Mouse (Mus musculus) cerebellum, adult (tissue): ENCODE data around the gene Ctsc.
"Not testable (repeated sequence)": the region's sequence is repeated elsewhere in the genome, so short reads cannot be mapped to it uniquely, and the experiment has no call there.

Experiments used
- ATAC-seq: cut with Nextera tagmentation; 2 replicates; pipeline ENCODE4 v1.9.2; 2017; ENCODE audit warnings: mild to moderate bottlenecking, moderate library complexity, mixed read lengths; ENCODE audit not compliant: insufficient number of reproducible peaks, low FRiP score, low TSS enrichment

Ctsc gene

DNA sequence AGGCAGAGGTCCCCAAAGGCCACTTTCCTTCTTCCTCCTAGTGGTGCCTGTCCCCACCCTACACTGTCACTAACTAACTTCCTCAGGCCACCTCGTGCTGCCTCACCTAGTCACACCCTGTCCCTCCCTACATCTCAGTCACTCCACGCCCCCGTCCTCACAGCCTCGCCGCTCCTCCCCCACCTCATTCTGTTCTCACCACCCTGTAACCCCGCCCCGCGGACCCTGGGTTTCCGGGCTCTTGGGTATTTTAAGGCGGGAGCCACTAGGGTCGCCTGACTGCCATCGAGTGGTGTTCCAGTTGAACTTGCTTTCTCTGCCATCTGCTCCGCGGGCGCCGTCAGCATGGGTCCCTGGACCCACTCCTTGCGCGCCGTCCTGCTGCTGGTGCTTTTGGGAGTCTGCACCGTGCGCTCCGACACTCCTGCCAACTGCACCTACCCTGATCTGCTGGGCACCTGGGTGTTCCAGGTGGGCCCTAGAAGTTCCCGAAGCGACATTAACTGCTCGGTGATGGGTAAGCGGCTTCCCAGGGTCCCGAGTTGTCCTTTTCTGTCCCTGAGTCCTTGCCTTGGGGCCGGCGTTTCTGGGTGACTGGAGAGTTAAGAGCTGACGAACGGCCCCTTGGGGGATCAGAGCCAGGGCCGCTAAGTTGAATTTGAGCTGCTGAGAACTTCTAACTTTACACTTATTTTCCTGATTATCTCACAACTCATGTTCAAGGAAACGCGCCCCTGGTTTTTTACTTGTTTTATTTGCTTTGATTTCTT, at the start of gene Ctsc:
Ctsc (plus strand) TSS at position 228 of the 770 bp plus-strand sequence.
- ATAC-seq = no peak

DNA sequence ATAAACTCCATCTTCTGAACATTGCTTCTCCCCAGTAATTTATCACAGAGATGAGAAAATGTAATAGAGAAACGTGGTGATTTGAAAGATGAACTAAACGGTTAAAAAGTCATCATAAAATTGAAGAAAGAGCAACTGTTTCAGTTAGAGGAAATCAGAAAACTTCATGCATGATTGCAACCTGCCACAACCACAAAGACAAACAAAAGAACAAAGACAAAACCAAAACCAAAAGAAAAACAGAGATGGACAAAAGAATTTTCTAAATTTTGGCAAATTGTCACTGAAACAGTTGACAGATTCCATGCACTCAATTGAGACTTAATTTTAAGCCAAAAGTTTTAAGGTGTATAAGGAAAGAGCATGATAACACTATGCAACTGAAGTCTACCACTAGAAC, 48.8 kb upstream of the Ctsc start:
- ATAC-seq = no peak

DNA sequence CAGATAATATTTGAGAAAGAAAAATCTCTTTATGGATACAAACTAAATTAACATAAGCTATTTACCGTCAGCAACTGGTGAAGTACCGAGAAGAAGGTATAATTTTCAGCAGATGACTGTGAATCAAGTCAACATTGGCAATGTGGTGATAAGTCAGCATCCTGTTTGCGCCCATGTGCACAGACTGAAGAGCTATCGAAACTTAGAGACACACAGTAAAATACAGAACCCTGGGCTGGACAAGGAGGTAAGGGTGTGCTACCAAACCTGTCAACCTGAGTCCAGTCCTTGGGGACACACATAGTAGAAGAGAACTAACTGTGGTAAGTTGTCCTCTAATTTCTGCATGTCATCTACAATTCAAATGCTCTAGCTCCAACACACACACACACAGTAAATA, 47.8 kb upstream of the Ctsc start:
- ATAC-seq = no peak

DNA sequence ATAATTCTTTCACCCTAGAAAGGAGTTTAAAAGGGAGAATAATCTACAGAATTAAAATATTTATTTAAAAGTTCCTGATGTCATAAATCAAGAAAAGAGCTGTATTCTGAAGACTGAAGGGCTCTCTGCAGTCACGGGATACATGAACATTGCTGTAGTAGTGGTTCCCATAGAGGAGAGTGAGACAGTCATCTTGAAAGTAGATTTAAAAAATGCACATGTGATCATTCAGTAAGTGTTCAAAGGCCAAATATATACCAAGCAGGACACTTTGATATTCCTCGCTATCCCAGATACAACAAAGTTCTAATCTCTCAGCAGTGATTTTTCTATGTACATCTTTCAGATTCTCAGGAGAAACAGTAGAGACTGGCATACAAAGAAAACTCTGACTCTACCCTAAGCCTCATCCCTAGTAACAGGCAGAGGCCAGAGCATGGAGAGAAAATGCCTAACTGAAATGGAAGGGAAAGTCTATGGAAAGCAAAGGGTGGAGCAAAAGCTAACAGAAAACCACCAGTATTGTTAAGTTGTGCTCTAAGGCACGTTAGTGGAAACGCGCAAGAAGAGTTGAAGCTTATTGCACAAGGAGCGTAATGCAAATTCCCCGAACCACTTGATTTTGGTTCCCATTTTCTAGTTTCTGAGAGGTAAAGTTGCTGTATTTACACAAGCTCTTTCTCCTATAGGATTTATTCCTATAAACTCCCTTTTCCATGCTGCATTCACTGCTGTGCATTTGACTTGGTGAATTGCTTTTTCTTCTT, 46.9 kb upstream of the Ctsc start:
- no peak for ATAC-seq

- ATAC-seq = no peak
These were observed 34.8 kb upstream of the Ctsc start for GRCm38 (mm10) chr7:88243059-88243458.

DNA sequence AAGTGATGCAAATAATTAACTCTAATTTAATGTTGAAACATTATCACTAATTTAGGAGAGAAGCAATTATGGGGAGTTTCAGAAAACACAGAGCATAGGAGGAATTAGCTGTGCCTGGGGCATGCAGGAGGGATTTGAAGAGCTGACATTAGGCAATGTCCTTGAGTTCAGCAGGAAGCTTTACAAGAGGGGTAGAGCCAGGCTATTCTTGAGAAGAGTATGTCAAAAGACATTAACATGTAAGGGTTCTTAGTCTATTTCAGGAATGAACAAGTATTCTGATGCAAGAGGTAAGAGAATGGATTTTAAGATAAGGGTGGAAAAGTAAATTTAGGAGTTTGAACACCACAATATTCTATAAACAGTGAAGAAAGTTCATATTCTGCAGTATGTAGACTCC, 33.4 kb upstream of the Ctsc start:
- no peak for ATAC-seq

DNA sequence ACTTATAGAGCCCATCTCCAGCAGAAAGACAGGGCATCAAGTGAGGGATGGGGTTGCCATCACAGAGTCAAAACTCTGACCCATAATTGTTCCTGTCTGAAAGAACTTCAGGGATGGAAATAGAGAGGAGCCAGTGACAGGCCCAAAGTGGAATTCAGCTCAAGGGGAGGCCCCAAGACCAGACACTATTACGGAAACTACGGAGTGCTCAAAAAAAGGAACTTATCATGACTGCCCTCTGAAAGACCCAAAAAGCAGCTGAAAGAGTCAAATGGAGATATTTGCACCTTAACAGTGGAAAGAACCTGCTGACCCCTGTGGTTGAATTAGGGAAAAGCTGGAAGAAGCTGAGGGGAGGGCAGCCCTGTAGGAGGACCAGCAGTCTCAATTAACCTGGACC, 27.5 kb upstream of the Ctsc start:
- not testable (repeated sequence) for ATAC-seq

- ATAC-seq = no peak
These were observed 26.4 kb upstream of the Ctsc start for GRCm38 (mm10) chr7:88251535-88251934.

GRCm38 (mm10) chr7:88252129-88252528, 25.8 kb upstream of the Ctsc start:
- ATAC-seq = no peak

DNA sequence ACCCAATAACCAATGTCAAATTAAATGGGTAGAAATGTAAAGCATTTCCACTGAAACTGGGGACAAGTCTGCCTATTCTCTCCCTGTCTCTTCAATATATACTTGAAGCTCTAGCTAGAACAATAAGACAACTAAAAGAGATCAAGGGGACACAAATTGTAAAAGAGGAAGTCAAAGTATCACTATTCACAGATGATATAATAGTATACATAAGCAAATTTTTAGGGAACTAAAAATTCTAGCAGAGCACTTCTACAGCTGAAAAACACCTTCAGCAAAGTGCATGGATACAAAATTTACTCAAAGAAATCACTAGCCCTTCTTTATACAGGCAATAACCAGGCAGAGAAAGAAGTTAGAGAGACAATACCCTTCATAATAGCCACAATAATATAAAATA, 23.0 kb upstream of the Ctsc start:
- no peak for ATAC-seq

DNA sequence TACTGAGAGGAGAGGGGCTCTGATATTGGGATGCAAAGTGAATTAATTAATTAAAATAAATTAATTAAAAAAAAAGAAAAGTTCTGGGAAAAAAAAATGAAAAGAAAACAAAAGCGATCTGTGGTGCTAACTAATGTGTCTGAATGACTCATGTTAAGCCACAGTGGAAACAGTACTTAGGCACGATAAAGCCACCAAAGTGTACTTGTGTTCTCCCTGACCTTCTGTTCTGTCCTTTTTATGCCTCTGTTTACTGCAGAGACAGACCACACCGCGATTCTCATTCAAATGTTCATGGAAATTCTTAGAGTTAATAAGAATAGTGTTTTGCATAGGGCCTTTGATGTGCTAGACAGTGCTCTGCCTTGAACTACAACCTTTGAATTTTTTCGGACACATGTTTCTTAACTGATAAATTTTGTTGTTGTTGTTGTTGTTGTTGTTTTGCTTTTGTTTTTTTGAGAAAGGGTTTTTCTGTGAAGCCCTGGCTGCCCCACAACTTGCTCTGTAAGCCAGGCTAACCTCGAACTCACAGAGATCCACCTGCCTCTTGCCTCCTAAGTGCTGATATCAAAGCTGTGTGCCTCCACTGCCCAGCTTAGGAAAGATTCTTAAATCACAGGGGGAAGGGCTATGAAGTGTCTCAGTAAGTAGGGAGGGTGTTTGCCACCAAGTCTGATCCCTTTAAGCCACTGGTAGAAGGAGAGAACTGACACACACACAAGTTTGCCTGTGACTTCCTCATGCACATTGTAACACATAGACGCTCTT, 18.5 kb upstream of the Ctsc start:
- ATAC-seq = no peak

GRCm38 (mm10) chr7:88261799-88262198, 16.1 kb upstream of the Ctsc start:
- ATAC-seq = no peak

DNA sequence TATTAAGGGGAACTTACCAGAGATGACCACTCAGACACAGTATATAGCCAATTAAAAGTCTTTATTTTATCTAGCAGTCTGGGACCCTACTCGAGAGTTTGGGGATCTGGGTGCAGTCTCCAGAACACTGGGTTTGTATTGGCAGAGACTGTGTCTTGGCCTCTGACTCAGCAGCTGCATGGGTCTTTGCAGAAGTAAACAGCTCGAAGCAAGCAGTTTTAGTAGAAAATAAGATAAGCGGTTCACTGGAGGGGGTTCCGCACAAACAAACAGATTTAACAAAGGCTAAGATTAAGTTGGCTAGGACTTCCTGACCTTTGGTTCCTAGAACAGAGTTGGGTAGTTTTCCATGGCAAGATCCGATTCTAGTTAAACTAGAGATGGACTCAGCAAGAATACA, 13.0 kb upstream of the Ctsc start:
- no peak for ATAC-seq

GRCm38 (mm10) chr7:88269913-88270312, 8.0 kb upstream of the Ctsc start:
- no peak for ATAC-seq

DNA sequence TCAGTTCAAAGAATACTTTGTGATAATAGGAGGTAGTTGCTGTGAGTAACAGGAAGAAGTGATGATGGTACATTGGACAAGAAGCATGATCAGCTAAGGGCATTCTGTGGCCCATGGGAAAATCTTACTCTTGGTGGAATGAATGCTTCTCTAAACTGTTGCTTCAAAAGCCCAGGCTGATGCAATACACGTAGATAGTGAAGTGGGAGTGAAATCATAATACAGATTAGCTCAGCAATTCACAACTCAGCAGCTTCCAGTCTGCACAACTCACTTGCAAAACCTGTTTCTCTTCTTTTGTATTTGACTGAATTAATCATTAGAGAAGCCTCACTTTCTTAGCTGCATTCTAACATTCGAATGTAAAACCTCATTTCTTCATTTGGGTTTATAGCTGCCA, 6.4 kb upstream of the Ctsc start:
- ATAC-seq = no peak

DNA sequence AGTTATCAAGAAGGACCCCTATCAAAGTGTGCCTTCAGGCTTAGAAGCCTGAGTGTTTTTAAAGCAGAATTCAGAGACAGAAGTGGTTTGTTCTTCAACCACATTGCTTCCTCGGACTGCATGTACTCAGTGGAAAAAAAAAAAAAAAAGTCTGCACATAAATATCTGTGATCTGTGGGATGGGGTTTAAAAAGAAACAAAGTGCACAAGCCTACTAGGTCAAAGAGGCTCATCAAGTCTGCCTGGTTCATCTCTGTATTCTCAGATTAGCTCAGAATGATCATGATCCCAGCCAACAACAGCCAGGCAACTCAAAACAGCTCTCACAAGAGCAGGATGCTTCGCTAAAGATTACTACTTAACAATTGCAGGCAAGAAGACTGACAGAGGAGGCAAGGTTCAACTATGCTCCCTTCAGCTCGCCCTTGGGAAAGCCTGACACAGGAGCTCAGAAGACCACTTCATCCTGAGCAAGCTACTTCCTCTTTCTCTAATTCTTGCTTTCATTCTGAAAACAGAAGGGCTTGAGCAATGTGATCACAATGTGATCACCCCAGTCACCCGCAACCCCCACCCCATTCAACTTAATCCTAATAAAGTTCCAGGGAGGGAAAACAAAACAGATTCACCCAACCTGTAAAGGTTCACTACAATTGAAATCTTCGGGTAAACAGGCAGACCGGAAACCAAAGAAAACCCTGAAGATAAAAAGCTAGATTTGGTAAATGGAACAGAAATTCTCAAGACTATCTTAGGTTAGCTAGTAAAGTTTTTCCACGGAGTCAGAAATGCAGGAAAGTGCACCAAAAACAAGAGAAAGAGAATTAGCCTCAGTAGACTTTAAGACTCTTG, 745 bp upstream of the Ctsc start:
- no peak for ATAC-seq

- ATAC-seq = no peak
These were observed 827 bp downstream of the Ctsc start for GRCm38 (mm10) chr7:88278628-88279196.

- no peak for ATAC-seq
These were observed 7.4 kb downstream of the Ctsc start for GRCm38 (mm10) chr7:88285276-88285675.

DNA sequence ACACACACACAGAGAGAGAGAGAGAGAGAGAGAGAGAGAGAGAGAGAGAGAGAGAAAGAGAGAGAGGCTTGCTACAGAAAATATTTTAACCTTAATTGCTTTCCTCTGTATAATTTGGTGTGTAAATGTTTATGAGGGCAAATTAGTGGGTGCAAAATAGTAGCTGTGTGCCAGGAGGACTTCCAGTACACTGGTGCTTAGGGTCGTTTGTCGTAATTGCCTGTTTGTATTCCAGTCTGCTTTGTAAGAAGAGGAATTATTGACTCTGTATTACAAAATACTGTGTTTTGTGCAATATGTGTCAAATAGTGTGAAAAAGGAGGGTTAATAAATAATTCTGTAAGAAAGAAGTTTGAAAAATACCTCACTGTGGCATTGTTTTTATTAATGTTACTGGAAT, 13.2 kb downstream of the Ctsc start:
- no peak for ATAC-seq

- ATAC-seq = no peak
These were observed 14.2 kb downstream of the Ctsc start for GRCm38 (mm10) chr7:88292044-88292443.
